Mouse (Mus musculus) forebrain, embryonic 15.5 days (tissue): ENCODE measurements around the gene Tmem150c. TPM values are rescaled to one million over a fixed set of nuclear protein-coding genes. Genes with fewer than 3 reads are reported as not detected.
A peak's percentile ranks its signal among the peaks of the same experiment; 100 is the strongest.

Experiments used
- ATAC-seq: fragments of 200-750 bp; cut with Nextera tagmentation; replicated peaks from 2 replicates; pipeline ENCODE4 v1.8.0; 2017; ENCODE audit warnings: mild to moderate bottlenecking, moderate TSS enrichment, moderate library complexity
- H3K27ac ChIP-seq: fragments of 300-500 bp; sonication (generic); replicated peaks from 2 replicates; pipeline ENCODE4 v1.5.1; 2015; ENCODE audit warnings: mild to moderate bottlenecking, inconsistent platforms
- H3K27me3 ChIP-seq: fragments of 300-500 bp; sonication (generic); 2 replicates; pipeline ENCODE4 v1.6.1; 2015; ENCODE audit warnings: inconsistent platforms
- H3K36me3 ChIP-seq: fragments of 300-500 bp; sonication (generic); 2 replicates; pipeline ENCODE4 v1.6.1; 2015; ENCODE audit warnings: mild to moderate bottlenecking, inconsistent platforms
- H3K4me1 ChIP-seq: fragments of 300-500 bp; sonication (generic); 2 replicates; pipeline ENCODE4 v1.6.1; 2015; ENCODE audit warnings: inconsistent platforms
- H3K4me2 ChIP-seq: fragments of 300-500 bp; sonication (generic); replicated peaks from 2 replicates; pipeline ENCODE4 v1.6.1; 2015; ENCODE audit warnings: mild to moderate bottlenecking, inconsistent platforms
- H3K4me3 ChIP-seq: fragments of 300-500 bp; sonication (generic); 2 replicates; pipeline ENCODE4 v1.5.1; 2015; ENCODE audit warnings: mild to moderate bottlenecking, inconsistent platforms
- H3K9ac ChIP-seq: fragments of 300-500 bp; sonication (generic); replicated peaks from 2 replicates; pipeline ENCODE4 v1.6.1; 2015; ENCODE audit warnings: mild to moderate bottlenecking, inconsistent platforms
- H3K9me3 ChIP-seq: fragments of 300-500 bp; sonication (generic); 2 replicates; pipeline ENCODE4 v1.6.1; 2016; ENCODE audit warnings: inconsistent platforms
- WGBS: fragments of 180-500 bp; shearing (Covaris S2); methylation state at CpG from one replicate; pipeline ENCODE4 v1.1.7; 2015; ENCODE audit warnings: mixed read lengths; 5-methylcytosine and 5-hydroxymethylcytosine counted together
- polyA plus RNA-seq: library from polyadenylated mRNA; unstranded; fragments of >200 nt; fragmentation: Nextera tagmentation; extraction: Ambion mirVana; gene quantifications from 2 replicates; pipeline ENCODE4 v1.2.1, GENCODE M21; 2015

Tmem150c gene
- polyA plus RNA-seq, 1 experiment from 2014 or later: 32.1 TPM

DNA sequence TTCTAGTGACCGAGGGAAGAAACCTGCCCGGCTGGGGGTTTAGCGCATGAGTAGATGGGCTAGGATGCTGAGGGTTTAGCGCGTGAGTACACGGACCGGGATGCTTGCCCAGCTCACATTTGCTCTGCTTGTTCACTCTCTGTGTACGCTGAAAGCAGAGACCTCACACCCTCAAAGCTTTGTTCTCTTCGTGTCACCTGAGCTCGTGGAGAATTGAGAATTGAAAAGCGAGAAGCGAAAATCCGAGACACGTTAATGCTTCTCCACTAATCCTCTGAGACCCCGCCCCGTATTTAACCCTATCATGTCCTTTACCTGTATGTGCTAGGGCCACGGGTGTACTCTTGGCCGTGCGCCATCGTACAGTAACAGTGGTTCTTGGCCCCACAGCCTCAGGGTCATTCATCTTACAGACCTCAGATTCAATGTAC is 38.9 kb downstream of the Tmem150c start:
- Histone ChIP-seq H3K4me3 (peak overlapping the region; percentile 28), H3K27ac (peak overlapping the region; percentile 70), H3K9ac (peak overlapping the region; percentile 40; the same call in 1 of the 2 replicates), H3K36me3 (no peaks in the 10 kb centered on the region), H3K4me2 (peak overlapping the region; percentile 38), H3K4me1 (peaks cover 20% of the 10 kb centered on the region), H3K9me3 (no peaks in the 10 kb centered on the region), H3K27me3 (no peaks in the 10 kb centered on the region)
- peak; percentile 39; the same call in 1 of the 2 replicates for ATAC-seq
- WGBS: 3% methylated on average over 20 of the region's 20 CpGs

DNA sequence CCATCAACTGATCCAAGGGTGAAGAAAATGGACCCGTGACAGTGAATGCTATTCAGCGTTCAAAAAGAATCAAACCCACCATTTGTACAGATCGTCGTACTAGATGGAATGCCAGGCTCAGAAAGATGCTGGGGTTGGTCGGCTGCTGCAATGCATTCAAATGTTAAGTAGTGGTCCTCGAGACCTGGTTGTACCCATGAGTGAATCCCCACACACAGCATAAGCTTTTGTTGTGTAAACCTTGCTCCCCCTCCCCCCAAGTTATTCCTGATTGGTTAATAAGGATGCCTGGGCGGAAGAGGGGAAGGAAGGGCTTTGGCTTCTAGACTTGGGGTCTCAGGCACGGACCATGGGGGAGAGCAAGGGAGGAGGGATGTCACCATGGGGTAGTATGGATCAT is 40.3 kb downstream of the Tmem150c start:
- no peak overlapping the region for H3K9ac ChIP-seq
- no peaks in the 10 kb centered on the region for H3K36me3 ChIP-seq
- peak overlapping the region; percentile 58; the same call in 1 of the 2 replicates for H3K27ac ChIP-seq
- no peak for ATAC-seq
- WGBS: 50% methylated on average over 8 of the region's 8 CpGs
- H3K4me2 ChIP-seq: no peak overlapping the region
- H3K4me1 ChIP-seq: peaks cover 20% of the 10 kb centered on the region
- no peaks in the 10 kb centered on the region for H3K9me3 ChIP-seq
- no peaks in the 10 kb centered on the region for H3K27me3 ChIP-seq
- H3K4me3 ChIP-seq: no peak overlapping the region

DNA sequence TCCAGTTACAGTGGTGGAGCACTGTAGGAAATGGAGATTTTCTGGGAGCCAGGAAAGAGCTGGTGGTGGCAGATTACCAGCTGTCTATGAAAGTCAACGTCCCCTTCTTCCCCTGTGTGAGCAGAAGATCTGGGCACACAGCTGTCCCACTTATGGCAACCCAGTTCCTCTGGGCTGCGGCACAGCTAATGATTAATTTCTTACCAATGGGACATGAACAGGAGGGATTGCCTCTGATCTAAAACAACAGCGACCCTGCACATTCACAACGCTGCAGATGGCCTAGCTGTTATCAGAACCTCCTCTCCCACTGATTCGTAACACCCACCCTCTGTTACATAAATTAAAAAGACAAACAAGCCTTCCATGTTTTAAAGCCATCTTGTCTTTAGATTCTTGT is 46.2 kb downstream of the Tmem150c start:
- no peaks in the 10 kb centered on the region for H3K9me3 ChIP-seq
- H3K27ac ChIP-seq: peak overlapping the region; percentile 78
- no peaks in the 10 kb centered on the region for H3K36me3 ChIP-seq
- no peak for ATAC-seq
- 41% methylated on average over 5 of the region's 5 CpGs for WGBS
- no peaks in the 10 kb centered on the region for H3K27me3 ChIP-seq
- H3K9ac ChIP-seq: no peak overlapping the region
- H3K4me3 ChIP-seq: no peak overlapping the region
- H3K4me1 ChIP-seq: peaks cover 26% of the 10 kb centered on the region
- H3K4me2 ChIP-seq: no peak overlapping the region

DNA sequence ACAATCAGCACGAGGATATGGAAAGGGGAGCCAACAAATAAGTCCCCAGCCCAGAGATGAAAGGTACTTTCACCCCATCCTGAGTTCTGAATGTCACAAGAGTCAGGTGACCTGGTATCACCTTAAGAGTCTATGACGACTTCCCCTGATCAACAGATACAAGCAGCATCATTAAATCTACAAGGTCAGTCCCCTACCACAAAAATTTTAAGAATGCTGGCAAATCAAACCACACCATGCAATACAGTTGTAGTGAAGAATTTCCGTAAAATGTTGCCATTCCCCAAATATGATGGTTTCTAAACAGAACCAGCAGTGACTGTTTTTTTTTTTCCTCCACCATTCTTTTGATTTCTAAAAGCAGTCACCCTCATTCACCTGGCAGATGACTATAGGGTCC is 49.0 kb downstream of the Tmem150c start:
- ATAC-seq: no peak
- H3K27me3 ChIP-seq: no peaks in the 10 kb centered on the region

DNA sequence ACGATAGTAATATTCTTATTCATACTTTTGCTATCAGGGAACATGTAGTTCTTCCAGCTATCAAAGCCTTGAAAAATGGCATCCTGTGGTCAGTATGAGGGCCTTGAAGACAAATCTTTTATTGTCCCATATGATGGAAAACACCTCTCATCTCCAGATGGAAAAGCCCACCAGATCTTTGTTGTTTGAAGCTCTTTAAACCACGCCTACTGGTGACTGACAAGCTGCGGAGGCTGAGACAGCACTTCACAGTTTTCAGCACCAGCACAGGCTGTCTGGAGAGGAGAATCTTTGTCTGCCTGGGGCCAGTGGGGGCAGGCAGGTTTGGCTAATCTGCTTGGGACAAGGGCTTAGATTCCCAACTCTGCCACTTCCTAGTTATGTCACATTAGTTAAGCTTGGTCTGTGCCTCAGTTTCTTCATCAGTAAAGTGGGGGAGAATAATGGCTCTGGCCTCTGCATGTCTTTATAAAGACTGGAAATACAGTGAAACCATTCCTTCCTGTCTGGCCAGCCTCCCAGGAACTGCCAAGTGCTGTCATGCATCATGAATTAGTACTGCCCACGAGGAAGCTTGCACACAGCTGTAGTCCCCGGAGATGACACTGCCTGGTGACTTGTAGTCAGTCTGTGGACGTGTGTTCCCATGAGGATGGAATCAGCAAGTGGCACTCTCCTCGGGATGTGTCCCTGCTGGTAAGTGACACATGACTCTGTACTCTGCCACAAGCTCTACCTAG is 49.9 kb downstream of the Tmem150c start:
- no peaks in the 10 kb centered on the region for H3K36me3 ChIP-seq
- WGBS: 38% methylated on average over 7 of the region's 7 CpGs
- H3K9me3 ChIP-seq: no peaks in the 10 kb centered on the region
- H3K27me3 ChIP-seq: no peaks in the 10 kb centered on the region
- H3K4me1 ChIP-seq: peaks cover 27% of the 10 kb centered on the region
- no peak overlapping the region for H3K4me2 ChIP-seq
- ATAC-seq: peak; percentile 56; the same call in 1 of the 2 replicates
- peak overlapping the region; percentile 93 for H3K27ac ChIP-seq
- no peak overlapping the region for H3K9ac ChIP-seq
- H3K4me3 ChIP-seq: no peak overlapping the region

More for the DNA sequence above, 49.0 kb downstream of the Tmem150c start:
- Histone ChIP-seq H3K4me1 (peaks cover 27% of the 10 kb centered on the region), H3K4me3 (no peak overlapping the region), H3K36me3 (no peaks in the 10 kb centered on the region), H3K9me3 (no peaks in the 10 kb centered on the region), H3K4me2 (no peak overlapping the region), H3K27ac (peak overlapping the region; percentile 93), H3K9ac (no peak overlapping the region)
- 85% methylated on average over 3 of the region's 3 CpGs for WGBS

DNA sequence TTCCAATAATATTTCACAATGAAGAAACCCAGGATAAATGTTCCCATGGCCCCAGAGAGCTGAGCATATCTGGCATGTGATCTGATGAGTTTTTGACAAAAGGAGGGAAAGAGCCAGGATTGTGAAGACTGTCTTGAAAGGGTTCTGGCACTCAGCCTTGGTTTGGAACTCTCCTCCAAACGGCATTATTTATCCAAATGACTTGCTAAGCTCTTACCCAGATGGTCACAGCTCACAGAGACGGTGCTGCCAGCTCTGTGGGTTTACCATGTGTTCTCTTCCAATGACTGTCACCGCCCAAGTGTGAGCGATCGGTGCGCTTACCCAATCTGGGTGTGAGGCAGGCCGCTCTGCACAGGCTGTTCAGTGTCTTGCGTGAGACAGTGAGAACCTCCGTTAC is 50.7 kb downstream of the Tmem150c start:
- ATAC-seq: peak; percentile 97
- WGBS: 40% methylated on average over 9 of the region's 9 CpGs

DNA sequence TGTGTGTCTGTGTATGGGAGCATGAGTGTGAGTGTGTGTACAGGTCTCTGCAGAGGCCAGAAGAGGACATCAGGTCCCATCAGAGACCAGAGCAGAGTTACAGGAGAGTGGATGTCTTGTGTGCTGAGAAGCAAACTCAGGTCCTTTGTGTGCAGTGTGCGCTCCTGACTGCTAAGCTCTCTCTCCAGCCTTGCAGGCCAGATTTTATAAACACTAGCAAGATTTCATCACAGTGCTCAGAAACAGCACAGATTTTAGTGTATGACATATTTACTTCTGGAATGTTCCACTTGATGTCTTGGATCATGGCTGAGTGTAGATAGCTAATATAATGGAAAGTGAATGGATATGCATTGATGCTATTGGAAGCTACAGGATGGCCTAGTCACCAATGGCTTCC is 57.2 kb downstream of the Tmem150c start:
- WGBS: 91% methylated on average over 1 of the region's 1 CpGs
- Histone ChIP-seq H3K36me3 (no peaks in the 10 kb centered on the region), H3K27me3 (no peaks in the 10 kb centered on the region), H3K9me3 (no peaks in the 10 kb centered on the region), H3K4me3 (no peak overlapping the region), H3K4me2 (no peak overlapping the region), H3K27ac (no peak overlapping the region), H3K9ac (no peak overlapping the region), H3K4me1 (no peaks in the 10 kb centered on the region)
- ATAC-seq: no peak

More for the DNA sequence above, 50.7 kb downstream of the Tmem150c start:
- Histone ChIP-seq H3K4me3 (no peak overlapping the region), H3K4me1 (peaks cover 24% of the 10 kb centered on the region), H3K36me3 (no peaks in the 10 kb centered on the region), H3K4me2 (no peak overlapping the region), H3K27ac (peak overlapping the region; percentile 93), H3K27me3 (no peaks in the 10 kb centered on the region), H3K9me3 (no peaks in the 10 kb centered on the region), H3K9ac (0 out of 2 replicates have a peak overlapping the region, but pooled peaks have one; percentile 5)

DNA sequence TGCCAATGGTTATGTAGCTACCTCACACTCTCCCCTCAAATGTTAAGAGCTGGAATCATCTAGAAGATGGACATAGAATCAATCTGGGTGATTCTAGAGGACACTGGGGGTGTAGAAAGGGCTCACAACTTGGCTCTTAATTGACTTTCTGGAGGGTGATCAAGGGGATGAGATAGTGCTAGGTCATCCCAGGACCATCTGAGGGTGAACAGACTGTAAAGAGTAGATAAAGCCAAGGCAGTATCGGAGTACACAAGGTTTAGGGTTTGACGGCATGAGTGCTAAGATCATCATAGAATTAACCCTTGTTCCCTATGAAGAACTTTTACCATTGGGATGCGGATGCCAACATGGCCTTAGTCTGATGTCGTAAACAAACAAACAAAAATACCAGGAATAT is 61.6 kb downstream of the Tmem150c start:
- no peaks in the 10 kb centered on the region for H3K36me3 ChIP-seq
- no peaks in the 10 kb centered on the region for H3K27me3 ChIP-seq
- no peaks in the 10 kb centered on the region for H3K4me1 ChIP-seq
- no peak overlapping the region for H3K4me3 ChIP-seq
- 98% methylated on average over 4 of the region's 4 CpGs for WGBS
- no peaks in the 10 kb centered on the region for H3K9me3 ChIP-seq
- no peak overlapping the region for H3K27ac ChIP-seq
- no peak overlapping the region for H3K9ac ChIP-seq
- ATAC-seq: no peak
- H3K4me2 ChIP-seq: no peak overlapping the region

DNA sequence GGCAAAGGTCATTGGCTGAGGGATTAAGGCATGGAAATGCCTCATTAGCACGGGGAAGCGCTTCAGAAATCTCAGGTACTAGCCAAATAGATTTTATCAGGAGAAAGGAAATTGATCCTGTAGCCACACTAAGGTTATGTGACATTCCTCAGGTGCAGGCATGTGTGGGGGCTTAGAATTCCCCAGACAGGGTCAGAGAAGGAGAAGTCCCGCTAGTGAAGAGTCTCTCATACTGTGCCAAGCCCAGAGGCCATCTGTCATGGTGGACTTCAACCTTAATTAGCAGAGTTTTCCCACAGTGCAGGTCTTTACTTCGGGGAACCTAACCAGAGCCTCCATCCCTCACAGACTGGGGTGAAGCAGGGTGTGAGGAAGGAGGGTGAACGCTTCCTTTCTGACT is 62.7 kb downstream of the Tmem150c start:
- 64% methylated on average over 5 of the region's 5 CpGs for WGBS

DNA sequence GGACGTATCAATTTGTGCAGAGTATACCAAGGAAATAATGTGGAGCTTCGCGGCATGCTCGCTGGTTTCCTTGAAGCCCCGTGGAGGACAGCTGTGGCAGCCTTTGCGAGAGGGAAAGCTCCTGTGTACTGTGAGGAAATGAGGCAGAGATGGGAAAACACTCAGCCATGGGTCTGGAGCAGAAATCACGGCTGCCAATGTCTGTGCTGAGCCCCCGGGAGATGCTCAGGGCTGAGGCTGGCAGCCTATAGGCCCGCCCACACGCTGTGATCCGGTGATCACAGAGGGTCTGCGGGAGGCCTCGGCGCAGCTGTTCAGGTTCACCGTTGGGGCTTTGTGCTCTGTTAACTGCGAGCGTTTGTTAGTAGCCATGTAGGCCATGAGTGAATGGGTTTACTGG is 68.0 kb downstream of the Tmem150c start:
- Histone ChIP-seq H3K4me3 (peak overlapping the region; percentile 9; the same call in 1 of the 2 replicates), H3K9ac (peak overlapping the region; percentile 18), H3K27me3 (no peaks in the 10 kb centered on the region), H3K4me1 (peaks cover 26% of the 10 kb centered on the region), H3K36me3 (no peaks in the 10 kb centered on the region), H3K27ac (peak overlapping the region; percentile 86), H3K9me3 (no peaks in the 10 kb centered on the region), H3K4me2 (peak overlapping the region; percentile 27)
- ATAC-seq: peak; percentile 88
- 5% methylated on average over 17 of the region's 17 CpGs for WGBS

More for the DNA sequence above, 62.7 kb downstream of the Tmem150c start:
- H3K27me3 ChIP-seq: no peaks in the 10 kb centered on the region
- H3K4me1 ChIP-seq: peaks cover 6% of the 10 kb centered on the region
- H3K9ac ChIP-seq: no peak overlapping the region
- H3K9me3 ChIP-seq: no peaks in the 10 kb centered on the region
- H3K36me3 ChIP-seq: no peaks in the 10 kb centered on the region
- ATAC-seq: no peak
- H3K27ac ChIP-seq: no peak overlapping the region
- no peak overlapping the region for H3K4me2 ChIP-seq
- no peak overlapping the region for H3K4me3 ChIP-seq

DNA sequence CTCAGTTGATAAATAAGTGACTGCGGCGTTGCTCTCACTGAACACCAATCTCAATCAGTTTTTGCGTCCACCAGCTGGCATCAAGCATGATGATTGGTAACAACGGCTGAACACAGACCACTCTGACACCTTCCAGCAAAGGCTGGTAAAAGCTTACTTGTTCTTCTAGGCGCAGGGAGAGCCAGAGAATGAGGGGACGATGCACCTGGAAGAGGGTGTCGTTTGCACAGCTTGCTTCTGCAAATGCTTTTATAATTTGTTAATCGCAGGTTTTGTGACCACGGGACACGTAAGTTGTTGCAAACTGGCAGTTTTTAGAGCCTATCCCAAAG is 68.4 kb downstream of the Tmem150c start:
- Histone ChIP-seq H3K4me1 (peaks cover 26% of the 10 kb centered on the region), H3K4me2 (peak overlapping the region; percentile 27), H3K36me3 (no peaks in the 10 kb centered on the region), H3K4me3 (peak overlapping the region; percentile 9; the same call in 1 of the 2 replicates), H3K27ac (peak overlapping the region; percentile 86), H3K9me3 (no peaks in the 10 kb centered on the region), H3K9ac (peak overlapping the region; percentile 18), H3K27me3 (no peaks in the 10 kb centered on the region)
- WGBS: 19% methylated on average over 10 of the region's 10 CpGs
- ATAC-seq: peak; percentile 45; the same call in 1 of the 2 replicates

DNA sequence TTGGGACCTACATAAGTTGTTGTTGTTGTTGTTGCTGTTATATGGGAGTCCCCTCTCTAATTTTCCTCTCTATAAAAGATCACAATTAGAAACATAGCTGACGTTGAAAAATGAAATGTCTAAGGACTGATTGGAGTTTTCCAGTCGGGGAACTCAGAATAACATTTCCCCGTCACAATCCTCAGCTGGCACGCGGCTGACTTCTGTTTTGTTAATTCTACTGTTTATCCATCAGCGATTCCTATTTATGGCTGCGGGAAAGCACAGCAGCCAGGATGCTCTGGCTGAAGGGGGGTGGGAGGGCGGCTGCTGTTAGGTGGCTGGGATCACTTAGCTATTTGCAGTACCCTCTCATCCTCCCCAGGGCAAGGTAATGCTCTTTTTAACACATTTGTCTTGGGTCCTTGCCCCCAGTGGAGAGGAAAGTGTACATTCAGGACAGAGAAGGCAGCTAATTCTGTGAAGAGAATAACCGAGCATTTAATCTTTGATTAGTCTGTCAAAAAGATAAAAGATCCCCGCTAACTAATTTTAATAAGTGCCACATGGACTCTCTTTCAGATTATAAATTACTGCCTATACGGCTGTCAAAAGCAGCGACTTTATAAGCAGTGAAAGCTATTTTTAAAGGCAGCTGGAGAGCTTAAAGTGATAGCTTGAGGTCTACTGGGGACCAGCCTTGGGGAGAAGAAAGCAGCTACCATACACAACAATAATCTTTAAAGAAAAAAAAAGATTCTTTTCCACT is 68.9 kb downstream of the Tmem150c start:
- peaks cover 30% of the 10 kb centered on the region for H3K4me1 ChIP-seq
- peak; percentile 49; the same call in 1 of the 2 replicates for ATAC-seq
- H3K4me2 ChIP-seq: peak overlapping the region; percentile 27
- H3K4me3 ChIP-seq: 0 out of 2 replicates have a peak overlapping the region, but pooled peaks have one; percentile 2
- H3K27ac ChIP-seq: peak overlapping the region; percentile 86
- no peaks in the 10 kb centered on the region for H3K9me3 ChIP-seq
- H3K9ac ChIP-seq: no peak overlapping the region
- WGBS: 16% methylated on average over 12 of the region's 12 CpGs
- H3K36me3 ChIP-seq: no peaks in the 10 kb centered on the region
- H3K27me3 ChIP-seq: no peaks in the 10 kb centered on the region
